Mouse (Mus musculus): Measurements from ENCODE around the gene Gpm6b. TPM values are rescaled to one million over a fixed set of nuclear protein-coding genes. Genes with fewer than 3 reads are reported as not detected.

The Gpm6b gene
- polyA plus RNA-seq, 1 experiment from 2014 or later, result 5.2 TPM

GRCm38 (mm10) chrX:166279861-166280260 lies 41.1 kb downstream of the Gpm6b start:
- WGBS (ENCODE audit: insufficient replicate concordance), result 67% methylated on average over 1 of the region's 1 CpGs
- Histone ChIP-seq H3K4me1 (ENCODE audit: control insufficient read depth, insufficient read depth, low read length) (no peaks in the 10 kb centered on the region), H3K4me3 (ENCODE audit: low read depth, low read length) (no peak overlapping the region), H3K36me3 (ENCODE audit: control insufficient read depth, insufficient read depth, low read length) (no peaks in the 10 kb centered on the region), H3K27me3 (ENCODE audit: control insufficient read depth, insufficient read depth, low read length) (no peaks in the 10 kb centered on the region), H3K4me2 (no peak overlapping the region), H3K9ac (ENCODE audit: low read depth, low read length) (no peak overlapping the region), H3K27ac (ENCODE audit: low read depth, low read length) (no peak overlapping the region), H3K9me3 (replicated peaks; ENCODE audit: control insufficient read depth, low read length) (no peaks in the 10 kb centered on the region)
- ATAC-seq (replicated peaks; ENCODE audit: insufficient number of reproducible peaks, low FRiP score, low TSS enrichment), result no peak

GRCm38 (mm10) chrX:166286760-166287483 lies 48.2 kb downstream of the Gpm6b start:
- Histone ChIP-seq H3K36me3 (ENCODE audit: control insufficient read depth, insufficient read depth, low read length) (no peaks in the 10 kb centered on the region), H3K27me3 (ENCODE audit: control insufficient read depth, insufficient read depth, low read length) (no peaks in the 10 kb centered on the region), H3K9ac (ENCODE audit: low read depth, low read length) (no peak overlapping the region), H3K27ac (ENCODE audit: low read depth, low read length) (no peak overlapping the region), H3K4me2 (no peak overlapping the region), H3K4me1 (ENCODE audit: control insufficient read depth, insufficient read depth, low read length) (no peaks in the 10 kb centered on the region), H3K9me3 (replicated peaks; ENCODE audit: control insufficient read depth, low read length) (no peaks in the 10 kb centered on the region), H3K4me3 (ENCODE audit: low read depth, low read length) (no peak overlapping the region)
- WGBS (ENCODE audit: insufficient replicate concordance), result 54% methylated on average over 9 of the region's 9 CpGs
- ATAC-seq (replicated peaks; ENCODE audit: insufficient number of reproducible peaks, low FRiP score, low TSS enrichment), result no peak

GRCm38 (mm10) chrX:166291266-166291665 lies 52.6 kb downstream of the Gpm6b start:
- WGBS (ENCODE audit: insufficient replicate concordance), result 42% methylated on average over 3 of the region's 3 CpGs
- Histone ChIP-seq H3K27ac (ENCODE audit: low read depth, low read length) (no peak overlapping the region), H3K4me2 (no peak overlapping the region), H3K9me3 (replicated peaks; ENCODE audit: control insufficient read depth, low read length) (no peaks in the 10 kb centered on the region), H3K4me3 (ENCODE audit: low read depth, low read length) (no peak overlapping the region), H3K4me1 (ENCODE audit: control insufficient read depth, insufficient read depth, low read length) (no peaks in the 10 kb centered on the region), H3K27me3 (ENCODE audit: control insufficient read depth, insufficient read depth, low read length) (no peaks in the 10 kb centered on the region), H3K9ac (ENCODE audit: low read depth, low read length) (no peak overlapping the region), H3K36me3 (ENCODE audit: control insufficient read depth, insufficient read depth, low read length) (no peaks in the 10 kb centered on the region)
- no peak for ATAC-seq (replicated peaks; ENCODE audit: insufficient number of reproducible peaks, low FRiP score, low TSS enrichment)

GRCm38 (mm10) chrX:166293465-166293864 lies 54.8 kb downstream of the Gpm6b start:
- no peaks in the 10 kb centered on the region for H3K9me3 ChIP-seq (replicated peaks; ENCODE audit: control insufficient read depth, low read length)
- H3K27me3 ChIP-seq (ENCODE audit: control insufficient read depth, insufficient read depth, low read length), result no peaks in the 10 kb centered on the region
- no peak overlapping the region for H3K9ac ChIP-seq (ENCODE audit: low read depth, low read length)
- no peak for ATAC-seq (replicated peaks; ENCODE audit: insufficient number of reproducible peaks, low FRiP score, low TSS enrichment)
- H3K4me3 ChIP-seq (ENCODE audit: low read depth, low read length), result no peak overlapping the region
- no peaks in the 10 kb centered on the region for H3K4me1 ChIP-seq (ENCODE audit: control insufficient read depth, insufficient read depth, low read length)
- no peak overlapping the region for H3K4me2 ChIP-seq
- H3K36me3 ChIP-seq (ENCODE audit: control insufficient read depth, insufficient read depth, low read length), result no peaks in the 10 kb centered on the region
- no peak overlapping the region for H3K27ac ChIP-seq (ENCODE audit: low read depth, low read length)
- WGBS (ENCODE audit: insufficient replicate concordance), result 94% methylated on average over 3 of the region's 3 CpGs

GRCm38 (mm10) chrX:166302791-166303190 lies 64.1 kb downstream of the Gpm6b start:
- ATAC-seq (replicated peaks; ENCODE audit: insufficient number of reproducible peaks, low FRiP score, low TSS enrichment), result no peak
- H3K36me3 ChIP-seq (ENCODE audit: control insufficient read depth, insufficient read depth, low read length), result no peaks in the 10 kb centered on the region
- no peaks in the 10 kb centered on the region for H3K27me3 ChIP-seq (ENCODE audit: control insufficient read depth, insufficient read depth, low read length)
- H3K9ac ChIP-seq (ENCODE audit: low read depth, low read length), result no peak overlapping the region
- H3K9me3 ChIP-seq (replicated peaks; ENCODE audit: control insufficient read depth, low read length), result no peaks in the 10 kb centered on the region
- WGBS (ENCODE audit: insufficient replicate concordance), result 70% methylated on average over 2 of the region's 2 CpGs
- H3K4me3 ChIP-seq (ENCODE audit: low read depth, low read length), result no peak overlapping the region
- H3K4me2 ChIP-seq, result no peak overlapping the region
- no peak overlapping the region for H3K27ac ChIP-seq (ENCODE audit: low read depth, low read length)
- no peaks in the 10 kb centered on the region for H3K4me1 ChIP-seq (ENCODE audit: control insufficient read depth, insufficient read depth, low read length)

- no peak overlapping the region for H3K27ac ChIP-seq (ENCODE audit: low read depth, low read length)
- no peak overlapping the region for H3K9ac ChIP-seq (ENCODE audit: low read depth, low read length)
- H3K4me2 ChIP-seq, result no peak overlapping the region
- ATAC-seq (replicated peaks; ENCODE audit: insufficient number of reproducible peaks, low FRiP score, low TSS enrichment), result no peak
- H3K4me1 ChIP-seq (ENCODE audit: control insufficient read depth, insufficient read depth, low read length), result no peaks in the 10 kb centered on the region
- H3K4me3 ChIP-seq (ENCODE audit: low read depth, low read length), result no peak overlapping the region
- no peaks in the 10 kb centered on the region for H3K36me3 ChIP-seq (ENCODE audit: control insufficient read depth, insufficient read depth, low read length)
- no peaks in the 10 kb centered on the region for H3K9me3 ChIP-seq (replicated peaks; ENCODE audit: control insufficient read depth, low read length)
- no peaks in the 10 kb centered on the region for H3K27me3 ChIP-seq (ENCODE audit: control insufficient read depth, insufficient read depth, low read length)
- WGBS (ENCODE audit: insufficient replicate concordance), result 77% methylated on average over 2 of the region's 2 CpGs
These were observed 65.6 kb downstream of the Gpm6b start for GRCm38 (mm10) chrX:166304355-166304754.

- H3K9me3 ChIP-seq (replicated peaks; ENCODE audit: control insufficient read depth, low read length), result no peaks in the 10 kb centered on the region
These were observed 68.9 kb downstream of the Gpm6b start for GRCm38 (mm10) chrX:166307437-166308222.

GRCm38 (mm10) chrX:166308798-166309197 lies 70.1 kb downstream of the Gpm6b start:
- no peaks in the 10 kb centered on the region for H3K36me3 ChIP-seq (ENCODE audit: control insufficient read depth, insufficient read depth, low read length)
- no peak overlapping the region for H3K27ac ChIP-seq (ENCODE audit: low read depth, low read length)
- H3K4me3 ChIP-seq (ENCODE audit: low read depth, low read length), result no peak overlapping the region
- WGBS (ENCODE audit: insufficient replicate concordance), result 55% methylated on average over 1 of the region's 1 CpGs
- H3K9ac ChIP-seq (ENCODE audit: low read depth, low read length), result no peak overlapping the region
- H3K27me3 ChIP-seq (ENCODE audit: control insufficient read depth, insufficient read depth, low read length), result no peaks in the 10 kb centered on the region
- H3K4me2 ChIP-seq, result no peak overlapping the region
- no peaks in the 10 kb centered on the region for H3K9me3 ChIP-seq (replicated peaks; ENCODE audit: control insufficient read depth, low read length)
- no peaks in the 10 kb centered on the region for H3K4me1 ChIP-seq (ENCODE audit: control insufficient read depth, insufficient read depth, low read length)
- no peak for ATAC-seq (replicated peaks; ENCODE audit: insufficient number of reproducible peaks, low FRiP score, low TSS enrichment)

More at GRCm38 (mm10) chrX:166307437-166308222, 68.9 kb downstream of the Gpm6b start:
- no peaks in the 10 kb centered on the region for H3K4me1 ChIP-seq (ENCODE audit: control insufficient read depth, insufficient read depth, low read length)
- H3K27me3 ChIP-seq (ENCODE audit: control insufficient read depth, insufficient read depth, low read length), result no peaks in the 10 kb centered on the region
- H3K27ac ChIP-seq (ENCODE audit: low read depth, low read length), result no peak overlapping the region
- H3K4me2 ChIP-seq, result no peak overlapping the region
- no peak overlapping the region for H3K4me3 ChIP-seq (ENCODE audit: low read depth, low read length)
- no peaks in the 10 kb centered on the region for H3K36me3 ChIP-seq (ENCODE audit: control insufficient read depth, insufficient read depth, low read length)
- no peak for ATAC-seq (replicated peaks; ENCODE audit: insufficient number of reproducible peaks, low FRiP score, low TSS enrichment)
- 78% methylated on average over 7 of the region's 7 CpGs for WGBS (ENCODE audit: insufficient replicate concordance)
- no peak overlapping the region for H3K9ac ChIP-seq (ENCODE audit: low read depth, low read length)
